Mouse (Mus musculus) frontal cortex, postnatal 14 days (tissue): ENCODE results near the gene Barhl2.

Source experiments
- DNase-seq, 2 experiments: peaks; one replicate each; pipeline ENCODE4 v3.0.0; 2022; ENCODE audit warnings: low spot score in 2 of 2

Barhl2 gene

GRCm38 (mm10) chr5:106455106-106455920 is 2.7 kb downstream of the Barhl2 start:
- DNase-seq = no peak

GRCm38 (mm10) chr5:106454411-106455105 is 3.4 kb downstream of the Barhl2 start:
- no peak for DNase-seq

- no peak for DNase-seq
These were observed 4.1 kb downstream of the Barhl2 start for GRCm38 (mm10) chr5:106453886-106454321.

GRCm38 (mm10) chr5:106453181-106453885 is 4.6 kb downstream of the Barhl2 start:
- no peak for DNase-seq

GRCm38 (mm10) chr5:106452686-106453085 is 5.3 kb downstream of the Barhl2 start:
- DNase-seq = no peak

GRCm38 (mm10) chr5:106451681-106452440 is 6.1 kb downstream of the Barhl2 start:
- DNase-seq = no peak

GRCm38 (mm10) chr5:106450426-106451160 is 7.4 kb downstream of the Barhl2 start:
- no peak for DNase-seq

GRCm38 (mm10) chr5:106449720-106450425 is 8.1 kb downstream of the Barhl2 start:
- DNase-seq = no peak

GRCm38 (mm10) chr5:106448798-106449125 is 9.2 kb downstream of the Barhl2 start:
- DNase-seq = no peak

GRCm38 (mm10) chr5:106447951-106448797 is 9.8 kb downstream of the Barhl2 start:
- no peak for DNase-seq

- DNase-seq = no peak
These were observed 10.7 kb downstream of the Barhl2 start for GRCm38 (mm10) chr5:106447091-106447820.

- DNase-seq = no peak
These were observed 11.4 kb downstream of the Barhl2 start for GRCm38 (mm10) chr5:106446593-106446992.

GRCm38 (mm10) chr5:106445681-106446080 is 12.3 kb downstream of the Barhl2 start:
- DNase-seq = no peak

- no peak for DNase-seq
These were observed 19.1 kb downstream of the Barhl2 start for GRCm38 (mm10) chr5:106438916-106439315.

GRCm38 (mm10) chr5:106426069-106426468 is 31.9 kb downstream of the Barhl2 start:
- no peak for DNase-seq

GRCm38 (mm10) chr5:106420871-106421270 is 37.1 kb downstream of the Barhl2 start:
- no peak for DNase-seq

GRCm38 (mm10) chr5:106420370-106420769 is 37.6 kb downstream of the Barhl2 start:
- no peak for DNase-seq

GRCm38 (mm10) chr5:106417210-106417609 is 40.8 kb downstream of the Barhl2 start:
- no peak for DNase-seq

GRCm38 (mm10) chr5:106416550-106416949 is 41.4 kb downstream of the Barhl2 start:
- DNase-seq = no peak
